Comparison of ENCODE assay signal across 10 mouse cellular contexts in the genomic region with DNA sequence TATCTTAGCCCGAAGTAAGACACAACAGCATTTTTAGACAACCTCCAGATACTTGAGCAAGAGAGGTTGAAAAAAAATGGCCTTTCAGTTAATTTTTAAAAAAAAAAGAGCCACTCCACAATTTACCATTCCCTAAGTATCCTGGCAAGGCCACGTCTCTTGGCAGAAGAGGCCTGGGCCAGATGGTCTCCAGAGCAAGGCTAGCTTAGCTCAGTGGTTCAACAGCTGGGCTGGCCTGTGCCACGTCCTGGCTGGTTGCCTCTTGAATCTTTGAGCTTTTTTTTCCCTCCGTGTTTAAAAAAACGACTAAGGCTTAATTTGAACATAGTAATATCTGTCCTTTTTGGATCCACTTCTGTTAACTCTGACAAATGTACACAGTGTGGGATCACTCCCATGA.
DNase-seq lines count a peak whose midpoint lies in the region; ATAC-seq lines count a peak whose summit lies in the region.
"Had no signal": no experiment of that assay in that cellular context is flagged by ENCODE, and none has a peak within 500 bp of the region (broad histone marks: within the 10 kb centered on the region; RNA-seq: fewer than 3 reads in every experiment).

No protein-coding gene starts in this region.

- H3K27me3 ChIP-seq in intestine, embryonic 14.5 days (replicated peaks; ENCODE audit: control insufficient read depth, insufficient read depth, low read length), result no peaks in the 10 kb centered on the region
- no peaks in the 10 kb centered on the region for H3K27me3 ChIP-seq in intestine, embryonic 15.5 days (replicated peaks)
- H3K27me3 ChIP-seq: embryonic facial prominence, embryonic 12.5 days; neural tube, embryonic 13.5 days had no signal

- intact Hi-C loops in heart, postnatal 36 days (cut with DNase I), result no loop called here

- no peak overlapping the region for H3K9ac ChIP-seq in intestine, embryonic 14.5 days (ENCODE audit: low read length)
- no peak overlapping the region for H3K9ac ChIP-seq in intestine, embryonic 15.5 days
- H3K9ac ChIP-seq: embryonic facial prominence, embryonic 12.5 days; neural tube, embryonic 13.5 days had no signal

- H3K4me2 ChIP-seq in intestine, embryonic 14.5 days (ENCODE audit: low read length), result no peak overlapping the region
- no peak overlapping the region for H3K4me2 ChIP-seq in intestine, embryonic 15.5 days (replicated peaks)
- H3K4me2 ChIP-seq: embryonic facial prominence, embryonic 12.5 days; neural tube, embryonic 13.5 days had no signal

- ATAC-seq in intestine, embryonic 14.5 days (replicated peaks; ENCODE audit: low FRiP score, low TSS enrichment, low read depth), result no peak
- ATAC-seq in intestine, embryonic 15.5 days, result no peak

- DNase-seq in intestine, embryonic 14.5 days (ENCODE audit: low spot score), result peak; percentile 39
- DNase-seq in MN1 (ENCODE audit: low spot score) (peak; percentile 28), adipocyte (ENCODE audit: low spot score) (peak; percentile 88)
- DNase-seq in heart, postnatal 36 days, result peak; percentile 63 to 66
- no peak for DNase-seq in yolk sac, embryonic 10.5 days (ENCODE audit: low spot score)
- no peak for DNase-seq in testis, postnatal 14 days (ENCODE audit: low spot score)
- DNase-seq: kidney, adult 18-20 months had no signal

- H3K9me3 ChIP-seq in intestine, embryonic 14.5 days (ENCODE audit: control insufficient read depth, low read length), result no peaks in the 10 kb centered on the region
- no peaks in the 10 kb centered on the region for H3K9me3 ChIP-seq in intestine, embryonic 15.5 days
- H3K9me3 ChIP-seq: embryonic facial prominence, embryonic 12.5 days; neural tube, embryonic 13.5 days had no signal

- no peaks in the 10 kb centered on the region for H3K36me3 ChIP-seq in intestine, embryonic 14.5 days (ENCODE audit: control insufficient read depth, insufficient read depth, low read length)
- no peaks in the 10 kb centered on the region for H3K36me3 ChIP-seq in intestine, embryonic 15.5 days
- H3K36me3 ChIP-seq: embryonic facial prominence, embryonic 12.5 days; neural tube, embryonic 13.5 days had no signal

- H3K4me1 ChIP-seq in intestine, embryonic 14.5 days (replicated peaks; ENCODE audit: control insufficient read depth, insufficient read depth, low read length), result no peaks in the 10 kb centered on the region; the same call in 1 of the 2 replicates
- H3K4me1 ChIP-seq in intestine, embryonic 15.5 days (replicated peaks), result 0 out of 2 replicates have a peak, but pooled peaks cover 4% of the 10 kb centered on the region

- 73% methylated on average over 5 of the region's 5 CpGs for WGBS in intestine, embryonic 14.5 days
- 68% methylated on average over 5 of the region's 5 CpGs for WGBS in intestine, embryonic 15.5 days

- no peak overlapping the region for H3K27ac ChIP-seq in intestine, embryonic 14.5 days (ENCODE audit: low read depth)
- H3K27ac ChIP-seq in intestine, embryonic 15.5 days, result no peak overlapping the region
- H3K27ac ChIP-seq: embryonic facial prominence, embryonic 12.5 days; neural tube, embryonic 13.5 days had no signal

- no peak overlapping the region for H3K4me3 ChIP-seq in intestine, embryonic 14.5 days (ENCODE audit: low read depth, low read length)
- H3K4me3 ChIP-seq in intestine, embryonic 15.5 days (replicated peaks), result no peak overlapping the region
- H3K4me3 ChIP-seq: embryonic facial prominence, embryonic 12.5 days; neural tube, embryonic 13.5 days had no signal

Comparison
In these comparisons a context has a peak if more than half of its experiments do, and no peak if none do; other contexts are left out.
1. DNase-seq: peak in intestine, embryonic 14.5 days (single experiment), MN1 (single experiment), adipocyte (single experiment) and heart, postnatal 36 days (2 of 2); none in yolk sac, embryonic 10.5 days (single experiment) and testis, postnatal 14 days (single experiment).